Mouse (Mus musculus) bone marrow, adult 2 months (tissue): ENCODE measurements at regions not wholly inside any gene's neighbourhood (a gene's known extent, or its start where the extent isn't known, plus 50 kb on each side); places are given as distances from the start of the nearest gene placed in this dataset.

Source experiments
- CTCF ChIP-seq: fragments of 200-500 bp; IDR thresholded peaks from 2 replicates; pipeline ENCODE4 v1.5.1; 2011; ENCODE audit warnings: low read length, control low read depth; ENCODE audit not compliant: control insufficient read depth, insufficient read depth
- POLR2A ChIP-seq: fragments of 200-500 bp; IDR thresholded peaks from 2 replicates; pipeline ENCODE4 v1.6.1; 2011; ENCODE audit warnings: low read depth, mild to moderate bottlenecking, control low read depth, low read length, borderline replicate concordance; ENCODE audit not compliant: control insufficient read depth

DNA sequence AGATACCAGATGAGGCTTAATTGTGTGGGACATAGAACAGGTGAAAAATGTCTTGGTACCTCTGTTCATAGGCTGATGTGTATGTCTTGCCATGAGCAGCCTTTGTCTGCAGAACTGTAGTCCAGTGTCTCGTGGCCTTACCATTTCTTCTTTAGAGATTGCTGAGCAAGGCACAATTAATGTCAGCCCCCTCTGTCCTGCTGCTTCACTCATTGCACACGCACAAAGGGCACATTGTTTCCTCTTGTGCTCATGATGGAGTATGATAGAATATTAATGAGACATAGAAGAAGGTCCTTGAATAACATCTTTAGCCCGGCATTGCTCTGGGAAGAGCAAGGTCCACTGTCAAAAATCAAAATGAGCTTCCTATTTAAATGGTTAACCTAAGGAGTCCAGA, 101.8 kb downstream of the 4930474N05Rik start:
- TF ChIP-seq CTCF = no peak
- no peak for TF ChIP-seq POLR2A
